ENCODE assay signal across 8 mouse cellular contexts in genomic region chr6:49269200-49269599, GRCm38 (mm10). TPM values are rescaled to one million over a fixed set of nuclear protein-coding genes. Genes with fewer than 3 reads are reported as not detected.
DNase-seq lines count a peak whose midpoint lies in the region; ATAC-seq and TF ChIP-seq lines count a peak whose summit lies in the region.

No protein-coding gene starts in this region.

- 21% methylated on average over 5 of the region's 5 CpGs for WGBS in kidney, postnatal 0 days
- 16% methylated on average over 5 of the region's 5 CpGs for WGBS in liver, embryonic 11.5 days
- WGBS in thymus, adult 2 months, result 18% methylated on average over 5 of the region's 5 CpGs

- TF ChIP-seq CTCF in kidney, postnatal 0 days (IDR thresholded peaks at IDR 0.05; ENCODE audit: low read depth), result peak; percentile 82
- peak; percentile 58; the same call in 1 of the 2 replicates for TF ChIP-seq CTCF in thymus, adult 2 months (IDR thresholded peaks at IDR 0.05; ENCODE audit: borderline replicate concordance, control insufficient read depth, extremely low read depth, insufficient read depth, low read length, poor library complexity)

- no peak overlapping the region for H3K4me3 ChIP-seq in kidney, postnatal 0 days (replicated peaks; ENCODE audit: low read depth, low read length)
- no peak overlapping the region for H3K4me3 ChIP-seq in liver, embryonic 11.5 days (ENCODE audit: low read depth, low read length)
- no peak overlapping the region for H3K4me3 ChIP-seq in thymus, adult 2 months (ENCODE audit: control insufficient read depth, insufficient read depth, low read length)

- H3K36me3 ChIP-seq in kidney, postnatal 0 days (ENCODE audit: insufficient read depth, low read length), result no peaks in the 10 kb centered on the region
- no peaks in the 10 kb centered on the region for H3K36me3 ChIP-seq in liver, embryonic 11.5 days (ENCODE audit: control insufficient read depth, insufficient read depth, low read length)
- no peaks in the 10 kb centered on the region for H3K36me3 ChIP-seq in thymus, adult 2 months (ENCODE audit: control insufficient read depth, insufficient read depth, low read length)

- 0 out of 2 replicates have a peak, but pooled peaks have one; percentile 61 for ATAC-seq in kidney, postnatal 0 days (replicated peaks; ENCODE audit: low FRiP score, low read depth)
- no peak; the same call in 1 of the 2 replicates for ATAC-seq in liver, embryonic 11.5 days (replicated peaks; ENCODE audit: low FRiP score)

- no peaks in the 10 kb centered on the region for H3K4me1 ChIP-seq in kidney, postnatal 0 days (replicated peaks; ENCODE audit: insufficient read depth, low read length)
- no peaks in the 10 kb centered on the region for H3K4me1 ChIP-seq in liver, embryonic 11.5 days (replicated peaks; ENCODE audit: control insufficient read depth, insufficient read depth, low read length)
- no peaks in the 10 kb centered on the region for H3K4me1 ChIP-seq in thymus, adult 2 months (replicated peaks; ENCODE audit: control insufficient read depth, insufficient read depth, low read length)

- H3K4me2 ChIP-seq in kidney, postnatal 0 days (ENCODE audit: low read length), result no peak overlapping the region
- H3K4me2 ChIP-seq in liver, embryonic 11.5 days, result no peak overlapping the region

- H3K27ac ChIP-seq in kidney, postnatal 0 days, result no peak overlapping the region
- H3K27ac ChIP-seq in liver, embryonic 11.5 days (ENCODE audit: low read depth, low read length), result no peak overlapping the region
- H3K27ac ChIP-seq in thymus, adult 2 months (ENCODE audit: control insufficient read depth, insufficient read depth, low read length), result no peak overlapping the region

- H3K9me3 ChIP-seq in kidney, postnatal 0 days (replicated peaks; ENCODE audit: low read length), result no peaks in the 10 kb centered on the region
- no peaks in the 10 kb centered on the region for H3K9me3 ChIP-seq in liver, embryonic 11.5 days (ENCODE audit: control insufficient read depth, low read length)

- peak; percentile 89 for DNase-seq in CD4-positive, CD25-positive, alpha-beta regulatory T cell, adult 2 months (ENCODE audit: low read depth, low spot score)
- DNase-seq in adrenal gland, adult 8-10 months, result peak; percentile 29
- DNase-seq in embryo, embryonic 11.5 days (ENCODE audit: low read depth, low spot score), result peak; percentile 53
- peak; percentile 59 to 77 for DNase-seq in gastrocnemius, postnatal 4 days (ENCODE audit: low spot score in 2 of 2)
- peak; percentile 85 for DNase-seq in kidney, postnatal 0 days (ENCODE audit: low spot score)
- peak; percentile 59 for DNase-seq in liver, embryonic 11.5 days (ENCODE audit: low spot score)
- peak; percentile 18 for DNase-seq in ovary, adult 18-20 months (ENCODE audit: low spot score)
- DNase-seq in thymus, adult 2 months, result peak; percentile 84

- H3K9ac ChIP-seq in kidney, postnatal 0 days (ENCODE audit: low read depth, low read length), result no peak overlapping the region
- H3K9ac ChIP-seq in liver, embryonic 11.5 days (ENCODE audit: low read depth, low read length), result no peak overlapping the region

- no peaks in the 10 kb centered on the region for H3K27me3 ChIP-seq in kidney, postnatal 0 days (ENCODE audit: insufficient read depth, low read length)
- no peaks in the 10 kb centered on the region for H3K27me3 ChIP-seq in liver, embryonic 11.5 days (replicated peaks; ENCODE audit: control insufficient read depth, insufficient read depth, low read length)
- no peaks in the 10 kb centered on the region for H3K27me3 ChIP-seq in thymus, adult 2 months (ENCODE audit: control insufficient read depth, insufficient read depth, low read length)

- TF ChIP-seq POLR2A in thymus, adult 2 months (IDR thresholded peaks at IDR 0.05; ENCODE audit: control insufficient read depth, extremely low read depth, insufficient read depth, low read length, poor library complexity), result no peak

RNA-seq across cellular contexts. Expression of gene Tra2a, which starts 5.4 kb away (rescaled TPM):
- total RNA-seq in adrenal gland, adult 8-10 months (2022), result 10 to 100 TPM; 55.9 to 86.1 (median 66.6) TPM
- 10 to 100 TPM; 36.9 to 42.3 TPM for total RNA-seq in gastrocnemius, postnatal 4 days (2021)
- polyA plus RNA-seq in kidney, postnatal 0 days (2015; fragmentation: Nextera tagmentation; extraction: Ambion mirVana), result 60.9 and 69.0 TPM in 2 replicates
- polyA plus RNA-seq in liver, embryonic 11.5 days (2014; fragmentation: Nextera tagmentation; extraction: Ambion mirVana), result 31.2 and 37.1 TPM in 2 replicates
- 60.9 and 69.0 TPM in 2 replicates for polyA plus RNA-seq in thymus, adult 2 months (2012; rRNA removed)

RNA-seq across cellular contexts. Expression of gene Ccdc126, which starts 49.9 kb away (rescaled TPM):
- total RNA-seq in adrenal gland, adult 8-10 months (2022), result 10 to 100 TPM; 15.8 to 21.2 (median 18.8) TPM
- total RNA-seq in gastrocnemius, postnatal 4 days (2021), result 1 to 10 TPM; 2.4 to 2.9 TPM
- polyA plus RNA-seq in kidney, postnatal 0 days (2015; fragmentation: Nextera tagmentation; extraction: Ambion mirVana), result 15.8 and 16.4 TPM in 2 replicates
- polyA plus RNA-seq in liver, embryonic 11.5 days (2014; fragmentation: Nextera tagmentation; extraction: Ambion mirVana), result 5.0 and 6.1 TPM in 2 replicates
- polyA plus RNA-seq in thymus, adult 2 months (2012; rRNA removed), result 2.9 and 3.1 TPM in 2 replicates

RNA-seq across cellular contexts. Expression of gene Igf2bp3, which starts 54.4 kb away (rescaled TPM):
- total RNA-seq in adrenal gland, adult 8-10 months (2022), result under 1 TPM in 2 of 4 experiments, not detected in 2; 0.05 to 0.12 TPM
- 10 to 100 TPM; 18.6 to 20.8 TPM for total RNA-seq in gastrocnemius, postnatal 4 days (2021)
- 20.5 and 20.6 TPM in 2 replicates for polyA plus RNA-seq in kidney, postnatal 0 days (2015; fragmentation: Nextera tagmentation; extraction: Ambion mirVana)
- polyA plus RNA-seq in liver, embryonic 11.5 days (2014; fragmentation: Nextera tagmentation; extraction: Ambion mirVana), result 57.8 and 61.5 TPM in 2 replicates
- polyA plus RNA-seq in thymus, adult 2 months (2012; rRNA removed), result 1.3 and 1.9 TPM in 2 replicates

Comparison
In these comparisons a context has a peak if more than half of its experiments do, and no peak if none do; other contexts are left out.
1. DNase-seq: peak in every context shown above with its lines; median percentile 89 in CD4-positive, CD25-positive, alpha-beta regulatory T cell, adult 2 months; 85 in kidney, postnatal 0 days; 84 in thymus, adult 2 months; 68 in gastrocnemius, postnatal 4 days; 59 in liver, embryonic 11.5 days; 53 in embryo, embryonic 11.5 days; 29 in adrenal gland, adult 8-10 months; 18 in ovary, adult 18-20 months.